ENCODE assay signal across 28 mouse cellular contexts in genomic region chr12:104279056-104279435, GRCm38 (mm10). TPM values are rescaled to one million over a fixed set of nuclear protein-coding genes. Genes with fewer than 3 reads are reported as not detected.
DNase-seq lines count a peak whose midpoint lies in the region; ATAC-seq and TF ChIP-seq lines count a peak whose summit lies in the region.
"Had no signal": no experiment of that assay in that cellular context is flagged by ENCODE, and none has a peak within 500 bp of the region (broad histone marks: within the 10 kb centered on the region; RNA-seq: fewer than 3 reads in every experiment).

No protein-coding gene starts in this region.

- peak; percentile 88 for ATAC-seq in midbrain, embryonic 12.5 days (ENCODE audit: low FRiP score, low read depth)
- ATAC-seq in midbrain, embryonic 16.5 days: no peak
- ATAC-seq in forebrain, embryonic 12.5 days (ENCODE audit: low FRiP score): peak; percentile 87; the same call in 1 of the 2 replicates
- ATAC-seq in limb, embryonic 14.5 days (ENCODE audit: low FRiP score, low read depth): peak; percentile 30; the same call in 1 of the 2 replicates
- ATAC-seq in liver, embryonic 11.5 days (replicated peaks; ENCODE audit: low FRiP score): no peak
- ATAC-seq: inflammation-experienced regulatory T-cells, adult 6 months had no signal

- TF ChIP-seq POLR2A in limb, embryonic 14.5 days (IDR thresholded peaks at IDR 0.05; ENCODE audit: borderline replicate concordance, extremely low read depth, insufficient read depth, insufficient read length): no peak

- no peak for TF ChIP-seq CTCF in layer of hippocampus, adult 2 months (conservative IDR thresholded peaks at IDR 0.05)

- no peak overlapping the region for H3K9ac ChIP-seq in midbrain, embryonic 12.5 days (replicated peaks)
- no peak overlapping the region for H3K9ac ChIP-seq in midbrain, embryonic 16.5 days (ENCODE audit: low read depth, low read length)
- H3K9ac ChIP-seq in forebrain, embryonic 12.5 days: no peak overlapping the region
- H3K9ac ChIP-seq in limb, embryonic 14.5 days (ENCODE audit: low read depth, low read length, severe bottlenecking): no peak overlapping the region
- no peak overlapping the region for H3K9ac ChIP-seq in liver, embryonic 11.5 days (ENCODE audit: low read depth, low read length)
- H3K9ac ChIP-seq: limb, embryonic 15.5 days; neural tube, embryonic 15.5 days had no signal

- no peaks in the 10 kb centered on the region for H3K36me3 ChIP-seq in midbrain, embryonic 12.5 days
- no peaks in the 10 kb centered on the region for H3K36me3 ChIP-seq in midbrain, embryonic 16.5 days (ENCODE audit: control insufficient read depth, insufficient read depth, low read length)
- H3K36me3 ChIP-seq in embryonic facial prominence, embryonic 10.5 days (replicated peaks): no peaks in the 10 kb centered on the region
- H3K36me3 ChIP-seq in forebrain, embryonic 12.5 days (replicated peaks): no peaks in the 10 kb centered on the region
- no peaks in the 10 kb centered on the region for H3K36me3 ChIP-seq in limb, embryonic 14.5 days (ENCODE audit: control insufficient read depth, insufficient read depth, low read length)
- no peaks in the 10 kb centered on the region for H3K36me3 ChIP-seq in liver, embryonic 11.5 days (ENCODE audit: control insufficient read depth, insufficient read depth, low read length)
- H3K36me3 ChIP-seq: limb, embryonic 15.5 days; neural tube, embryonic 15.5 days had no signal

- H3K27me3 ChIP-seq in midbrain, embryonic 12.5 days: no peaks in the 10 kb centered on the region
- H3K27me3 ChIP-seq in midbrain, embryonic 16.5 days (ENCODE audit: control insufficient read depth, insufficient read depth, low read depth, low read length): no peaks in the 10 kb centered on the region
- H3K27me3 ChIP-seq in embryonic facial prominence, embryonic 10.5 days (replicated peaks; ENCODE audit: low read depth, poor library complexity, severe bottlenecking): no peaks in the 10 kb centered on the region
- no peaks in the 10 kb centered on the region for H3K27me3 ChIP-seq in forebrain, embryonic 12.5 days
- no peaks in the 10 kb centered on the region for H3K27me3 ChIP-seq in limb, embryonic 14.5 days (ENCODE audit: control insufficient read depth, insufficient read depth, low read length)
- H3K27me3 ChIP-seq in liver, embryonic 11.5 days (replicated peaks; ENCODE audit: control insufficient read depth, insufficient read depth, low read length): no peaks in the 10 kb centered on the region
- H3K27me3 ChIP-seq: limb, embryonic 15.5 days; neural tube, embryonic 15.5 days had no signal

- no peak overlapping the region for H3K4me3 ChIP-seq in midbrain, embryonic 12.5 days
- H3K4me3 ChIP-seq in midbrain, embryonic 16.5 days (ENCODE audit: low read depth, low read length): no peak overlapping the region
- no peak overlapping the region for H3K4me3 ChIP-seq in embryonic facial prominence, embryonic 10.5 days
- H3K4me3 ChIP-seq in forebrain, embryonic 12.5 days (replicated peaks): no peak overlapping the region
- no peak overlapping the region for H3K4me3 ChIP-seq in limb, embryonic 14.5 days (replicated peaks; ENCODE audit: low read length)
- H3K4me3 ChIP-seq in liver, embryonic 11.5 days (ENCODE audit: low read depth, low read length): no peak overlapping the region
- H3K4me3 ChIP-seq in layer of hippocampus, adult 2 months: no peak overlapping the region
- H3K4me3 ChIP-seq: erythroblast, embryonic 14.5 days; limb, embryonic 15.5 days; neural tube, embryonic 15.5 days had no signal

- peak; percentile 23 for DNase-seq in embryonic facial prominence, embryonic 10.5 days (ENCODE audit: low spot score)
- DNase-seq in limb, embryonic 14.5 days (ENCODE audit: low spot score): no peak
- DNase-seq in liver, embryonic 11.5 days (ENCODE audit: low spot score): no peak
- DNase-seq in layer of hippocampus, adult 2 months (ENCODE audit: low spot score in 2 of 2): no peak
- DNase-seq in right cerebral cortex, postnatal 4 days: no peak
- DNase-seq: adrenal gland, adult 2 months; cerebellum, adult 9-11 months; gastrocnemius, postnatal 14 days; kidney, adult 8-10 months; kidney, postnatal 14 days; lung, adult 18-20 months; lung, postnatal 36 days; right cerebral cortex, postnatal 25 days; thymus, adult 2 months had no signal

- H3K27ac ChIP-seq in midbrain, embryonic 12.5 days (replicated peaks): no peak overlapping the region
- no peak overlapping the region for H3K27ac ChIP-seq in midbrain, embryonic 16.5 days (ENCODE audit: low read length)
- no peak overlapping the region for H3K27ac ChIP-seq in embryonic facial prominence, embryonic 10.5 days (replicated peaks)
- H3K27ac ChIP-seq in forebrain, embryonic 12.5 days: peak overlapping the region; percentile 59; the same call in 1 of the 2 replicates
- H3K27ac ChIP-seq in limb, embryonic 14.5 days (replicated peaks; ENCODE audit: low read depth, low read length): no peak overlapping the region
- H3K27ac ChIP-seq in liver, embryonic 11.5 days (ENCODE audit: low read depth, low read length): no peak overlapping the region
- no peak overlapping the region for H3K27ac ChIP-seq in layer of hippocampus, adult 2 months
- H3K27ac ChIP-seq: limb, embryonic 15.5 days; neural tube, embryonic 15.5 days had no signal

- 0 out of 2 replicates have a peak, but pooled peaks cover 2% of the 10 kb centered on the region for H3K9me3 ChIP-seq in midbrain, embryonic 12.5 days
- H3K9me3 ChIP-seq in midbrain, embryonic 16.5 days (replicated peaks; ENCODE audit: control insufficient read depth, low read length, poor library complexity, severe bottlenecking): no peaks in the 10 kb centered on the region
- H3K9me3 ChIP-seq in embryonic facial prominence, embryonic 10.5 days: peaks cover 2% of the 10 kb centered on the region; the same call in 1 of the 2 replicates
- H3K9me3 ChIP-seq in forebrain, embryonic 12.5 days: peaks cover 4% of the 10 kb centered on the region; the same call in 1 of the 2 replicates
- H3K9me3 ChIP-seq in limb, embryonic 14.5 days (ENCODE audit: control insufficient read depth, low read length): no peaks in the 10 kb centered on the region
- H3K9me3 ChIP-seq in liver, embryonic 11.5 days (ENCODE audit: control insufficient read depth, low read length): no peaks in the 10 kb centered on the region
- H3K9me3 ChIP-seq: limb, embryonic 15.5 days; neural tube, embryonic 15.5 days had no signal

- H3K4me2 ChIP-seq in midbrain, embryonic 12.5 days (replicated peaks): no peak overlapping the region
- H3K4me2 ChIP-seq in midbrain, embryonic 16.5 days (ENCODE audit: low read length): no peak overlapping the region
- H3K4me2 ChIP-seq in forebrain, embryonic 12.5 days: peak overlapping the region; percentile 7; the same call in 1 of the 2 replicates
- H3K4me2 ChIP-seq in limb, embryonic 14.5 days (replicated peaks; ENCODE audit: low read depth, low read length, severe bottlenecking): no peak overlapping the region
- no peak overlapping the region for H3K4me2 ChIP-seq in liver, embryonic 11.5 days
- H3K4me2 ChIP-seq: limb, embryonic 15.5 days had no signal

- WGBS in midbrain, embryonic 12.5 days: 8% methylated on average over 3 of the region's 3 CpGs
- 8% methylated on average over 3 of the region's 3 CpGs for WGBS in midbrain, embryonic 16.5 days
- 16% methylated on average over 3 of the region's 3 CpGs for WGBS in embryonic facial prominence, embryonic 10.5 days
- 0% methylated on average over 3 of the region's 3 CpGs for WGBS in forebrain, embryonic 12.5 days
- WGBS in limb, embryonic 14.5 days: 7% methylated on average over 3 of the region's 3 CpGs
- WGBS in liver, embryonic 11.5 days: 32% methylated on average over 3 of the region's 3 CpGs

- no peaks in the 10 kb centered on the region for H3K4me1 ChIP-seq in midbrain, embryonic 12.5 days
- H3K4me1 ChIP-seq in midbrain, embryonic 16.5 days (ENCODE audit: control insufficient read depth, insufficient read depth, low read length): no peaks in the 10 kb centered on the region
- peaks cover 12% of the 10 kb centered on the region for H3K4me1 ChIP-seq in embryonic facial prominence, embryonic 10.5 days
- H3K4me1 ChIP-seq in forebrain, embryonic 12.5 days: no peaks in the 10 kb centered on the region
- peaks cover 5% of the 10 kb centered on the region; the same call in 1 of the 2 replicates for H3K4me1 ChIP-seq in limb, embryonic 14.5 days (ENCODE audit: control insufficient read depth, insufficient read depth, low read length)
- no peaks in the 10 kb centered on the region for H3K4me1 ChIP-seq in liver, embryonic 11.5 days (replicated peaks; ENCODE audit: control insufficient read depth, insufficient read depth, low read length)
- H3K4me1 ChIP-seq: neural tube, embryonic 15.5 days had no signal

RNA-seq across cellular contexts. Expression of gene Serpina3i, which starts 16.1 kb away (rescaled TPM):
- polyA plus RNA-seq in midbrain, embryonic 12.5 days (2016; fragmentation: Nextera tagmentation; extraction: Ambion mirVana): 0.18 TPM in 1 of 2 replicates, not detected in the other
- polyA plus RNA-seq in midbrain, embryonic 16.5 days (2015; fragmentation: Nextera tagmentation; extraction: Ambion mirVana): not detected in 2 replicates
- 0.23 and 0.24 TPM in 2 replicates for polyA plus RNA-seq in embryonic facial prominence, embryonic 10.5 days (2016; fragmentation: Nextera tagmentation; extraction: Ambion mirVana)
- polyA plus RNA-seq in forebrain, embryonic 12.5 days (2016; fragmentation: Nextera tagmentation; extraction: Ambion mirVana): 0.09 TPM in 1 of 2 replicates, not detected in the other
- polyA plus RNA-seq in limb, embryonic 14.5 days (2012; rRNA removed): 0.27 and 0.55 TPM in 2 replicates
- 0.69 and 1.4 TPM in 2 replicates for polyA plus RNA-seq in limb, embryonic 14.5 days (2014; fragmentation: Nextera tagmentation; extraction: Ambion mirVana)
- 0.14 and 0.27 TPM in 2 replicates for polyA plus RNA-seq in liver, embryonic 11.5 days (2014; fragmentation: Nextera tagmentation; extraction: Ambion mirVana)
- total RNA-seq in layer of hippocampus, adult 2 months (2021): 1 to 10 TPM in 1 of 2 experiments, not detected in 1; 1.5 TPM
- total RNA-seq: gastrocnemius, postnatal 14 days; megakaryocyte-erythroid progenitor cell, adult 5-6 weeks had no signal
- polyA plus RNA-seq: C2C12; cortical plate, adult 2 months; erythroblast, embryonic 14.5 days; inflammation-experienced regulatory T-cells, adult 6 months had no signal

RNA-seq across cellular contexts. Expression of gene Serpina3j, which starts 35.3 kb away (rescaled TPM):
- not detected in 2 replicates for polyA plus RNA-seq in midbrain, embryonic 12.5 days (2016; fragmentation: Nextera tagmentation; extraction: Ambion mirVana)
- not detected in 2 replicates for polyA plus RNA-seq in midbrain, embryonic 16.5 days (2015; fragmentation: Nextera tagmentation; extraction: Ambion mirVana)
- polyA plus RNA-seq in embryonic facial prominence, embryonic 10.5 days (2016; fragmentation: Nextera tagmentation; extraction: Ambion mirVana): not detected in 2 replicates
- polyA plus RNA-seq in forebrain, embryonic 12.5 days (2016; fragmentation: Nextera tagmentation; extraction: Ambion mirVana): not detected in 2 replicates
- polyA plus RNA-seq in limb, embryonic 14.5 days (2012; rRNA removed): 0.22 and 0.36 TPM in 2 replicates
- polyA plus RNA-seq in limb, embryonic 14.5 days (2014; fragmentation: Nextera tagmentation; extraction: Ambion mirVana): 0.32 and 0.72 TPM in 2 replicates
- not detected in 2 replicates for polyA plus RNA-seq in liver, embryonic 11.5 days (2014; fragmentation: Nextera tagmentation; extraction: Ambion mirVana)
- total RNA-seq in layer of hippocampus, adult 2 months (2021): not detected
- total RNA-seq: gastrocnemius, postnatal 14 days; heart, adult 8-10 months; hematopoietic stem cell, adult 5-6 weeks; megakaryocyte-erythroid progenitor cell, adult 5-6 weeks had no signal
- polyA plus RNA-seq: adrenal gland, adult 2 months; C2C12; cortical plate, adult 2 months; erythroblast, embryonic 14.5 days; inflammation-experienced regulatory T-cells, adult 6 months; neural tube, embryonic 15.5 days; stomach, embryonic 16.5 days had no signal

RNA-seq across cellular contexts. Expression of gene Serpina3g, which starts 43.0 kb away (rescaled TPM):
- polyA plus RNA-seq in midbrain, embryonic 12.5 days (2016; fragmentation: Nextera tagmentation; extraction: Ambion mirVana): 0.19 and 0.37 TPM in 2 replicates
- 0.16 and 0.87 TPM in 2 replicates for polyA plus RNA-seq in midbrain, embryonic 16.5 days (2015; fragmentation: Nextera tagmentation; extraction: Ambion mirVana)
- polyA plus RNA-seq in embryonic facial prominence, embryonic 10.5 days (2016; fragmentation: Nextera tagmentation; extraction: Ambion mirVana): 0.08 and 0.24 TPM in 2 replicates
- polyA plus RNA-seq in forebrain, embryonic 12.5 days (2016; fragmentation: Nextera tagmentation; extraction: Ambion mirVana): not detected in 2 replicates
- 0.82 and 1.1 TPM in 2 replicates for polyA plus RNA-seq in limb, embryonic 14.5 days (2012; rRNA removed)
- 0.87 and 1.1 TPM in 2 replicates for polyA plus RNA-seq in limb, embryonic 14.5 days (2014; fragmentation: Nextera tagmentation; extraction: Ambion mirVana)
- polyA plus RNA-seq in liver, embryonic 11.5 days (2014; fragmentation: Nextera tagmentation; extraction: Ambion mirVana): 1.2 and 2.6 TPM in 2 replicates
- 1 to 10 TPM; 1.1 to 1.4 TPM for total RNA-seq in layer of hippocampus, adult 2 months (2021)
- total RNA-seq: gastrocnemius, postnatal 14 days had no signal

RNA-seq across cellular contexts. Expression of gene Serpina3k, which starts 59.2 kb away (rescaled TPM):
- polyA plus RNA-seq in midbrain, embryonic 12.5 days (2016; fragmentation: Nextera tagmentation; extraction: Ambion mirVana): not detected in 2 replicates
- polyA plus RNA-seq in midbrain, embryonic 16.5 days (2015; fragmentation: Nextera tagmentation; extraction: Ambion mirVana): not detected in 2 replicates
- not detected in 2 replicates for polyA plus RNA-seq in embryonic facial prominence, embryonic 10.5 days (2016; fragmentation: Nextera tagmentation; extraction: Ambion mirVana)
- not detected in 2 replicates for polyA plus RNA-seq in forebrain, embryonic 12.5 days (2016; fragmentation: Nextera tagmentation; extraction: Ambion mirVana)
- polyA plus RNA-seq in limb, embryonic 14.5 days (2012; rRNA removed): not detected in 2 replicates
- polyA plus RNA-seq in limb, embryonic 14.5 days (2014; fragmentation: Nextera tagmentation; extraction: Ambion mirVana): not detected in 2 replicates
- polyA plus RNA-seq in liver, embryonic 11.5 days (2014; fragmentation: Nextera tagmentation; extraction: Ambion mirVana): not detected in 2 replicates
- total RNA-seq in layer of hippocampus, adult 2 months (2021): not detected
- total RNA-seq: gastrocnemius, postnatal 14 days; hematopoietic stem cell, adult 5-6 weeks; megakaryocyte-erythroid progenitor cell, adult 5-6 weeks had no signal
- polyA plus RNA-seq: C2C12; cortical plate, adult 2 months; erythroblast, embryonic 14.5 days; heart, embryonic 16.5 days; inflammation-experienced regulatory T-cells, adult 6 months; limb, embryonic 15.5 days; neural tube, embryonic 15.5 days; stomach, embryonic 16.5 days had no signal

RNA-seq across cellular contexts. Expression of gene Serpina3m, which starts 59.2 kb away (rescaled TPM):
- polyA plus RNA-seq in midbrain, embryonic 12.5 days (2016; fragmentation: Nextera tagmentation; extraction: Ambion mirVana): not detected in 2 replicates
- polyA plus RNA-seq in midbrain, embryonic 16.5 days (2015; fragmentation: Nextera tagmentation; extraction: Ambion mirVana): not detected in 2 replicates
- not detected in 2 replicates for polyA plus RNA-seq in embryonic facial prominence, embryonic 10.5 days (2016; fragmentation: Nextera tagmentation; extraction: Ambion mirVana)
- not detected in 2 replicates for polyA plus RNA-seq in forebrain, embryonic 12.5 days (2016; fragmentation: Nextera tagmentation; extraction: Ambion mirVana)
- polyA plus RNA-seq in limb, embryonic 14.5 days (2012; rRNA removed): not detected in 2 replicates
- not detected in 2 replicates for polyA plus RNA-seq in limb, embryonic 14.5 days (2014; fragmentation: Nextera tagmentation; extraction: Ambion mirVana)
- not detected in 2 replicates for polyA plus RNA-seq in liver, embryonic 11.5 days (2014; fragmentation: Nextera tagmentation; extraction: Ambion mirVana)
- under 1 TPM; 0.56 to 0.79 TPM for total RNA-seq in layer of hippocampus, adult 2 months (2021)
- total RNA-seq: gastrocnemius, postnatal 14 days; hematopoietic stem cell, adult 5-6 weeks; megakaryocyte-erythroid progenitor cell, adult 5-6 weeks had no signal
- polyA plus RNA-seq: C2C12; cortical plate, adult 2 months; erythroblast, embryonic 14.5 days; heart, embryonic 16.5 days; inflammation-experienced regulatory T-cells, adult 6 months; limb, embryonic 15.5 days; neural tube, embryonic 15.5 days; stomach, embryonic 16.5 days had no signal

Comparison
In these comparisons a context has a peak if more than half of its experiments do, and no peak if none do; other contexts are left out.
1. ATAC-seq: peak in midbrain, embryonic 12.5 days (single experiment), forebrain, embryonic 12.5 days (single experiment) and limb, embryonic 14.5 days (single experiment); none in midbrain, embryonic 16.5 days (single experiment) and liver, embryonic 11.5 days (single experiment).